Mouse (Mus musculus): ENCODE data around the gene Enah. TPM values are rescaled to one million over a fixed set of nuclear protein-coding genes. Genes with fewer than 3 reads are reported as not detected.
A peak's percentile ranks its signal among the peaks of the same experiment; 100 is the strongest.

Gene Enah
- polyA plus RNA-seq, 1 experiment from 2014 or later: 13.2 TPM

DNA sequence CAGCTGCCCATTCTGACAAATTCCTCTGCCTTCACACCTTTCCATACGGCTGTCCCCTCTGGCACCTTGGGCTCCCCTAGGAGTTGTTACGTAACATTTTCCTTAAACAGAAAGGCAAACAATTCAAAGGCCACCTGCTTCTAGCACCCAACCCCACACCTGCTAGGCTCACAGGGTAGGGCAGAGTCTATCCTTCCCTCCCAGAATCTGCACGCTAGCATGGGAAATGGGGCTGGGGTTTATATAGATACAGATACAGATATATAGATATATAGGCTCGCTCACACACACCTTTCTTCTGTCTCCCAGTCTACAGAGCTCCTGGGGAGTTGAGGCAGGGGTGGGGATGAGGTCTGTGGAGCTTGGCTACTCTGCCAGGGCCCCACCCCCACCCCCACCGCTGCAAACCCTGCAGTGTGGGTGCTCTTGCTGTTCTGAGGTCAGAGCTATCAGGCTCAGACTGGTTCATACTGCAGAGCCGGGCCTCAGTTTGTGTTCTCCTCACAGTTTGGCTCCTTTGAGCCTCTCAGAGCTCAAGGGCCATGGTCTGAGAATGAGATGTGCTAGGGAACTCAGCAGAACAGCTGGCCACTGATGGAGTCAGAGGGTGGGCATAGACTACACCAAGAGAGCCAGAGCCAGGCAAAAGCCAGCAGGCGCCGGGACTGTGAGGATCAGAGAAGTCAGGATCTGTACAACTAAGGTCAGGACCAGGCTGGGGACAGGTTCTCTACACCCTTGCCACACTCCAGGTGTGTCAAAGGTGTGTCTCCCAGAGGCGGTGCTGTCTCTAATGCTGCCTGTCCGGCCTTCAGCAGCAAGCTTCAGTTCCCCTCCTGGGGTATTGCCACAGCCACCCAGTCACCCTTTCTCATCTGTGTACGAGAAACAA is 154.6 kb downstream of the Enah start:
- H3K27ac ChIP-seq (ENCODE audit: low read length): peak overlapping the region; percentile 43; the same call in 1 of the 2 replicates
- no peak; the same call in 1 of the 2 replicates for ATAC-seq (replicated peaks; ENCODE audit: extremely low read depth, insufficient read depth, low FRiP score)
- WGBS: 72% methylated on average over 11 of the region's 11 CpGs

GRCm38 (mm10) chr1:181863431-181863830 is 156.4 kb downstream of the Enah start:
- no peak for ATAC-seq (replicated peaks; ENCODE audit: extremely low read depth, insufficient read depth, low FRiP score)
- H3K9me3 ChIP-seq (replicated peaks; ENCODE audit: control insufficient read depth, low read length): no peaks in the 10 kb centered on the region
- H3K4me1 ChIP-seq (ENCODE audit: control insufficient read depth, insufficient read depth, low read length): peaks cover 7% of the 10 kb centered on the region
- no peak overlapping the region for H3K4me3 ChIP-seq (ENCODE audit: low read length)
- no peaks in the 10 kb centered on the region for H3K36me3 ChIP-seq (ENCODE audit: control insufficient read depth, insufficient read depth)
- no peak overlapping the region for H3K27ac ChIP-seq (ENCODE audit: low read length)
- no peak overlapping the region for H3K9ac ChIP-seq (ENCODE audit: low read length)
- no peaks in the 10 kb centered on the region for H3K27me3 ChIP-seq (ENCODE audit: control insufficient read depth, insufficient read depth, low read length)
- 38% methylated on average over 8 of the region's 8 CpGs for WGBS
- no peak overlapping the region for H3K4me2 ChIP-seq (ENCODE audit: low read depth, low read length)

More for the DNA sequence above, 154.6 kb downstream of the Enah start:
- Histone ChIP-seq H3K4me3 (ENCODE audit: low read length) (no peak overlapping the region), H3K9ac (ENCODE audit: low read length) (no peak overlapping the region), H3K4me1 (ENCODE audit: control insufficient read depth, insufficient read depth, low read length) (peaks cover 7% of the 10 kb centered on the region), H3K4me2 (ENCODE audit: low read depth, low read length) (no peak overlapping the region), H3K27me3 (ENCODE audit: control insufficient read depth, insufficient read depth, low read length) (no peaks in the 10 kb centered on the region), H3K9me3 (replicated peaks; ENCODE audit: control insufficient read depth, low read length) (no peaks in the 10 kb centered on the region), H3K36me3 (ENCODE audit: control insufficient read depth, insufficient read depth) (no peaks in the 10 kb centered on the region)

DNA sequence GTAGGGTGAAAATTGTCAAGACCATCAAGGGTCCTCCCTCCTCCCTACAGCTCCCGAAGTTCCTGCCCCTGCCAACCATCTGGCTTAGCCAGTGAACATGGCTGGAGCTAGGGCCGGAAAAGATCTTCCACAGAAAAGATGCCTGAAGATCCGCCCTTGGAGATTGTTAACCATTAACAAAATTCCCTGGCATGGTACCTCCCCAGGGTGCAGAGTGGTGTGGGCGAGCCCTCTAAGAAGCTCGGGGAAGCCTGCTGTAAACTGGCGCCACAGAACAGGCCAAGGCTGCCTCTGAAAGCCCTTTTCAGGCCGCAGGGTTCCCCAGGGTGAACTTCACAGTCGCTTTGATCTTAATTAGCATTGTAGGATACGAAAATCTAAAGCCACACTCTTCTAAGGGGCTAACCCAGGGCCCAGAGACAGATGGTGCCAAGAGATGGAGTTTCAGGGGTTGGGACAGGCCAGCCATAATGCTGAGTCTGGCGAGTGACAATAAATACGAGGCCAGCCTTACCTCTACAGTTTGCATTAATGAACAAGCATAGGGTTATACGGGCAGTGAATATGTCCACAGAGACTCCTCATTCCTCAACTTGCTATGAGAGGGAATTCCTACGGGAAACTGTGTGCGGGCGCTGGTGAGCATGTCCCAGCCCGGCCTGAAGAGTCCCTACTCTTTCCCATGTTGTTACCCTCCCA is 157.0 kb downstream of the Enah start:
- no peak for ATAC-seq (replicated peaks; ENCODE audit: extremely low read depth, insufficient read depth, low FRiP score)
- Histone ChIP-seq H3K9me3 (replicated peaks; ENCODE audit: control insufficient read depth, low read length) (no peaks in the 10 kb centered on the region), H3K27ac (ENCODE audit: low read length) (no peak overlapping the region), H3K9ac (ENCODE audit: low read length) (no peak overlapping the region), H3K4me1 (ENCODE audit: control insufficient read depth, insufficient read depth, low read length) (peaks cover 7% of the 10 kb centered on the region), H3K36me3 (ENCODE audit: control insufficient read depth, insufficient read depth) (no peaks in the 10 kb centered on the region), H3K4me2 (ENCODE audit: low read depth, low read length) (no peak overlapping the region), H3K4me3 (ENCODE audit: low read length) (no peak overlapping the region), H3K27me3 (ENCODE audit: control insufficient read depth, insufficient read depth, low read length) (no peaks in the 10 kb centered on the region)
- WGBS: 63% methylated on average over 16 of the region's 16 CpGs

DNA sequence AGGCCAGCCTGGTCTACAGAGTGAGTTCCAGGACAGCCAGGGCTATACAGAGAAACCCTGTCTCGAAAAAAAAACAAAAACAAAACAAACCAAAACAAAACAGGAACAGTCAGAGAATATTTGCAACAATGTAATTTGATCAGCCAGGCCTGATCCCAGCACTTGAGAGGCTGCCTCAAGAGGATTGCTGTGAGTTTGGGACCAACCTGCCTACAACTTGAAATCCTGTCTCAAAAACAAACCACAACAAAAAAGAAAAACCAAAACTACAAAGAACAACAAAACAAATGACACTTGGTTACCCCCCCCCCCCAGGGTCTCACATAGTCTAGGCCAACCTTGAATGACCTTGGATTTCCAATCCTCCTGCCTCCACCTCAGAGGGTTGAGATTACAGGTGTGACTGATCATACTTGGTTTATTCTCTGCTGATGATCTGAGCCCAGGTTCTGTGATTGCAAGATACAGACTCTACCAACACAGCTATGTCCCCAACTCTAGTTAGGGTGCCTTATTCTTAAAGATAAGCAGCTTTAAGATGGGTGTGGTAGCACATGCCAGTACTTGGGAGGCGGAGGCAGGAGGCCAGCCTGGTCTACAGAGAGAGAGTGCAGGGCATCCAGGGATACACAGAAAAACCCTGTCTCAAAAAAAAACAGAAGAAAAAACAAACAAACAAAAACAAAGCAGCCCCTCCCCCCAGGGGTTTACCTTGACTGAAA is 158.4 kb downstream of the Enah start:
- Histone ChIP-seq H3K4me1 (ENCODE audit: control insufficient read depth, insufficient read depth, low read length) (peaks cover 7% of the 10 kb centered on the region), H3K9me3 (replicated peaks; ENCODE audit: control insufficient read depth, low read length) (no peaks in the 10 kb centered on the region), H3K9ac (ENCODE audit: low read length) (no peak overlapping the region), H3K4me3 (ENCODE audit: low read length) (no peak overlapping the region), H3K36me3 (ENCODE audit: control insufficient read depth, insufficient read depth) (no peaks in the 10 kb centered on the region), H3K27ac (ENCODE audit: low read length) (peak overlapping the region; percentile 74), H3K27me3 (ENCODE audit: control insufficient read depth, insufficient read depth, low read length) (no peaks in the 10 kb centered on the region), H3K4me2 (ENCODE audit: low read depth, low read length) (no peak overlapping the region)
- WGBS: 80% methylated on average over 2 of the region's 2 CpGs
- ATAC-seq (replicated peaks; ENCODE audit: extremely low read depth, insufficient read depth, low FRiP score): no peak

- Histone ChIP-seq H3K9ac (ENCODE audit: low read length) (no peak overlapping the region), H3K27me3 (ENCODE audit: control insufficient read depth, insufficient read depth, low read length) (no peaks in the 10 kb centered on the region), H3K9me3 (replicated peaks; ENCODE audit: control insufficient read depth, low read length) (no peaks in the 10 kb centered on the region), H3K4me2 (ENCODE audit: low read depth, low read length) (no peak overlapping the region), H3K4me1 (ENCODE audit: control insufficient read depth, insufficient read depth, low read length) (peaks cover 7% of the 10 kb centered on the region), H3K4me3 (ENCODE audit: low read length) (no peak overlapping the region), H3K36me3 (ENCODE audit: control insufficient read depth, insufficient read depth) (no peaks in the 10 kb centered on the region), H3K27ac (ENCODE audit: low read length) (peak overlapping the region; percentile 74)
- WGBS: 21% methylated on average over 5 of the region's 5 CpGs
- peak; percentile 86 for ATAC-seq (replicated peaks; ENCODE audit: extremely low read depth, insufficient read depth, low FRiP score)
Measured at GRCm38 (mm10) chr1:181860659-181861058, 159.1 kb downstream of the Enah start.

- H3K4me2 ChIP-seq (ENCODE audit: low read depth, low read length): no peak overlapping the region
- H3K4me3 ChIP-seq (ENCODE audit: low read length): no peak overlapping the region
- ATAC-seq (replicated peaks; ENCODE audit: extremely low read depth, insufficient read depth, low FRiP score): no peak
- H3K9ac ChIP-seq (ENCODE audit: low read length): no peak overlapping the region
- peaks cover 20% of the 10 kb centered on the region for H3K4me1 ChIP-seq (ENCODE audit: control insufficient read depth, insufficient read depth, low read length)
- H3K36me3 ChIP-seq (ENCODE audit: control insufficient read depth, insufficient read depth): no peaks in the 10 kb centered on the region
- no peaks in the 10 kb centered on the region for H3K9me3 ChIP-seq (replicated peaks; ENCODE audit: control insufficient read depth, low read length)
- H3K27me3 ChIP-seq (ENCODE audit: control insufficient read depth, insufficient read depth, low read length): no peaks in the 10 kb centered on the region
- H3K27ac ChIP-seq (ENCODE audit: low read length): no peak overlapping the region
- WGBS: 79% methylated on average over 2 of the region's 2 CpGs
Measured at GRCm38 (mm10) chr1:181856329-181856728, 163.5 kb downstream of the Enah start.

DNA sequence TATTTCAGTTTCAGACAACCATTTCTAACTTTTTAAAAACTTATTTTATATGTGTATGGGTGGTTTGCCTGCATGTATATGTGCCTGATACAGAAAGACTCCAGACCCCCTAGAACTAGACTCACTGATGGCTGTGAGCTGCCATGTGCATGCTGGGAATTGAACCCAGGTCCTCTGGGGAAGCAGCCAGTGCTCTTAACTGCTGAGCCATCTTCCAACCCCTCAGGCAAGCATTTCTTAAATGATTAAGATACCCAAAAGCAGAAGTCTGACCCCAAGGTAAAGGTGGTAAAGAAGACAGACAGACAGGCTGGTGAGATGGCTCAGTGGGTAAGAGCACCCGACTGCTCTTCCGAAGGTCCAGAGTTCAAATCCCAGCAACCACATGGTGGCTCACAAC is 165.0 kb downstream of the Enah start:
- Histone ChIP-seq H3K4me1 (ENCODE audit: control insufficient read depth, insufficient read depth, low read length) (peaks cover 20% of the 10 kb centered on the region), H3K27me3 (ENCODE audit: control insufficient read depth, insufficient read depth, low read length) (no peaks in the 10 kb centered on the region), H3K27ac (ENCODE audit: low read length) (no peak overlapping the region), H3K4me3 (ENCODE audit: low read length) (no peak overlapping the region), H3K4me2 (ENCODE audit: low read depth, low read length) (no peak overlapping the region), H3K9ac (ENCODE audit: low read length) (no peak overlapping the region), H3K9me3 (replicated peaks; ENCODE audit: control insufficient read depth, low read length) (no peaks in the 10 kb centered on the region), H3K36me3 (ENCODE audit: control insufficient read depth, insufficient read depth) (no peaks in the 10 kb centered on the region)
- 91% methylated on average over 2 of the region's 2 CpGs for WGBS
- ATAC-seq (replicated peaks; ENCODE audit: extremely low read depth, insufficient read depth, low FRiP score): no peak

GRCm38 (mm10) chr1:181853081-181853736 is 166.6 kb downstream of the Enah start:
- Histone ChIP-seq H3K4me2 (ENCODE audit: low read depth, low read length) (peak overlapping the region; percentile 72), H3K27me3 (ENCODE audit: control insufficient read depth, insufficient read depth, low read length) (no peaks in the 10 kb centered on the region), H3K9ac (ENCODE audit: low read length) (peak overlapping the region; percentile 66), H3K4me1 (ENCODE audit: control insufficient read depth, insufficient read depth, low read length) (peaks cover 20% of the 10 kb centered on the region), H3K4me3 (ENCODE audit: low read length) (peak overlapping the region; percentile 48), H3K27ac (ENCODE audit: low read length) (peak overlapping the region; percentile 86), H3K36me3 (ENCODE audit: control insufficient read depth, insufficient read depth) (no peaks in the 10 kb centered on the region), H3K9me3 (replicated peaks; ENCODE audit: control insufficient read depth, low read length) (no peaks in the 10 kb centered on the region)
- WGBS: 10% methylated on average over 16 of the region's 21 CpGs
- ATAC-seq (replicated peaks; ENCODE audit: extremely low read depth, insufficient read depth, low FRiP score): peak; percentile 80

Data from heart, embryonic 16.5 days (tissue).